In genomic region chr17:74396766-74397165, GRCm38 (mm10) we compare ENCODE assay signal across 9 mouse cellular contexts. TPM values are rescaled to one million over a fixed set of nuclear protein-coding genes. Genes with fewer than 3 reads are reported as not detected.
DNase-seq lines count a peak whose midpoint lies in the region; ATAC-seq lines count a peak whose summit lies in the region.
"Had no signal": no experiment of that assay in that cellular context is flagged by ENCODE, and none has a peak within 500 bp of the region (broad histone marks: within the 10 kb centered on the region; RNA-seq: fewer than 3 reads in every experiment).

No protein-coding gene starts in this region.

- no peaks in the 10 kb centered on the region for H3K27me3 ChIP-seq in heart, embryonic 11.5 days (ENCODE audit: control insufficient read depth, insufficient read depth, low read length)
- H3K27me3 ChIP-seq in hindbrain, embryonic 15.5 days = no peaks in the 10 kb centered on the region
- H3K27me3 ChIP-seq in midbrain, embryonic 13.5 days = no peaks in the 10 kb centered on the region

- DNase-seq in heart, postnatal 36 days = no peak
- DNase-seq in MEL-GATA-1-ER (ENCODE audit: extremely low read depth, low read depth) = peak; percentile 20
- no peak for DNase-seq in urinary bladder, postnatal 10 days (ENCODE audit: low spot score)
- DNase-seq in layer of hippocampus, postnatal 10 days (ENCODE audit: low spot score in 2 of 2) = no peak
- no peak for DNase-seq in thymus, postnatal 36 days
- DNase-seq: gastrocnemius, postnatal 36 days had no signal

- H3K36me3 ChIP-seq in heart, embryonic 11.5 days (ENCODE audit: control insufficient read depth, insufficient read depth, low read length) = no peaks in the 10 kb centered on the region
- no peaks in the 10 kb centered on the region for H3K36me3 ChIP-seq in hindbrain, embryonic 15.5 days
- peaks cover under 1% of the 10 kb centered on the region; the same call in 1 of the 2 replicates for H3K36me3 ChIP-seq in midbrain, embryonic 13.5 days

- ATAC-seq in heart, embryonic 11.5 days (replicated peaks; ENCODE audit: insufficient number of reproducible peaks, low FRiP score, low TSS enrichment) = no peak
- ATAC-seq in hindbrain, embryonic 15.5 days (ENCODE audit: low FRiP score, low read depth) = no peak
- no peak for ATAC-seq in midbrain, embryonic 13.5 days

- no peaks in the 10 kb centered on the region for H3K9me3 ChIP-seq in heart, embryonic 11.5 days (replicated peaks; ENCODE audit: control insufficient read depth, low read length)
- H3K9me3 ChIP-seq in hindbrain, embryonic 15.5 days = no peaks in the 10 kb centered on the region
- H3K9me3 ChIP-seq in midbrain, embryonic 13.5 days = no peaks in the 10 kb centered on the region

- WGBS in heart, embryonic 11.5 days (ENCODE audit: insufficient replicate concordance) = 79% methylated on average over 4 of the region's 4 CpGs
- WGBS in hindbrain, embryonic 15.5 days = 79% methylated on average over 4 of the region's 4 CpGs
- WGBS in midbrain, embryonic 13.5 days = 85% methylated on average over 4 of the region's 4 CpGs

- H3K4me3 ChIP-seq in heart, embryonic 11.5 days (ENCODE audit: low read depth, low read length) = no peak overlapping the region
- peak overlapping the region; percentile 83; the same call in 1 of the 2 replicates for H3K4me3 ChIP-seq in hindbrain, embryonic 15.5 days
- peak overlapping the region; percentile 85 for H3K4me3 ChIP-seq in midbrain, embryonic 13.5 days (replicated peaks)

- no peaks in the 10 kb centered on the region for H3K4me1 ChIP-seq in heart, embryonic 11.5 days (ENCODE audit: control insufficient read depth, insufficient read depth, low read length)
- peaks cover 17% of the 10 kb centered on the region for H3K4me1 ChIP-seq in hindbrain, embryonic 15.5 days (replicated peaks)
- H3K4me1 ChIP-seq in midbrain, embryonic 13.5 days (replicated peaks) = peaks cover 17% of the 10 kb centered on the region

- intact Hi-C loops in heart, postnatal 36 days (cut with DNase I) = loop anchor here (5.0 to 10.0 kb wide), 3 partner anchors 99 to 1559 kb away; partner anchors contain the start of genes Memo1 and Ypel5

- H3K4me2 ChIP-seq in heart, embryonic 11.5 days = peak overlapping the region; percentile 78; the same call in 1 of the 2 replicates
- peak overlapping the region; percentile 70 for H3K4me2 ChIP-seq in hindbrain, embryonic 15.5 days
- peak overlapping the region; percentile 67 for H3K4me2 ChIP-seq in midbrain, embryonic 13.5 days (replicated peaks)

- H3K27ac ChIP-seq in heart, embryonic 11.5 days (ENCODE audit: low read depth, low read length) = no peak overlapping the region
- H3K27ac ChIP-seq in hindbrain, embryonic 15.5 days (replicated peaks) = no peak overlapping the region
- no peak overlapping the region for H3K27ac ChIP-seq in midbrain, embryonic 13.5 days

- no peak overlapping the region for H3K9ac ChIP-seq in heart, embryonic 11.5 days (ENCODE audit: low read depth, low read length)
- no peak overlapping the region for H3K9ac ChIP-seq in hindbrain, embryonic 15.5 days
- H3K9ac ChIP-seq in midbrain, embryonic 13.5 days (replicated peaks) = 0 out of 2 replicates have a peak overlapping the region, but pooled peaks have one; percentile 2

RNA-seq across cellular contexts. Expression of gene Slc30a6, which starts 1.4 kb away (rescaled TPM):
- polyA plus RNA-seq in heart, embryonic 11.5 days (2014; fragmentation: Nextera tagmentation; extraction: Ambion mirVana) = 26.6 and 27.9 TPM in 2 replicates
- total RNA-seq in heart, postnatal 36 days (2021) = 1 to 10 TPM; 9.3 to 9.5 TPM
- 30.1 and 32.2 TPM in 2 replicates for polyA plus RNA-seq in hindbrain, embryonic 15.5 days (2015; fragmentation: Nextera tagmentation; extraction: Ambion mirVana)
- 29.9 and 33.6 TPM in 2 replicates for polyA plus RNA-seq in midbrain, embryonic 13.5 days (2015; fragmentation: Nextera tagmentation; extraction: Ambion mirVana)
- 10 to 100 TPM; 17.3 to 21.1 TPM for total RNA-seq in layer of hippocampus, postnatal 10 days (2021)

RNA-seq across cellular contexts. Expression of gene Spast, which starts 58.0 kb away (rescaled TPM):
- 16.2 and 17.5 TPM in 2 replicates for polyA plus RNA-seq in heart, embryonic 11.5 days (2014; fragmentation: Nextera tagmentation; extraction: Ambion mirVana)
- 10 to 100 TPM; 31.6 to 33.3 TPM for total RNA-seq in heart, postnatal 36 days (2021)
- 34.2 and 35.5 TPM in 2 replicates for polyA plus RNA-seq in hindbrain, embryonic 15.5 days (2015; fragmentation: Nextera tagmentation; extraction: Ambion mirVana)
- 27.5 and 30.0 TPM in 2 replicates for polyA plus RNA-seq in midbrain, embryonic 13.5 days (2015; fragmentation: Nextera tagmentation; extraction: Ambion mirVana)
- 10 to 100 TPM; 78.8 to 81.0 TPM for total RNA-seq in layer of hippocampus, postnatal 10 days (2021)
